Mouse (Mus musculus) thymus, adult 2 months (tissue): Measurements from ENCODE around the gene Cavin4. TPM values are rescaled to one million over a fixed set of nuclear protein-coding genes. Genes with fewer than 3 reads are reported as not detected.

Source experiments
- DNase-seq: peaks from one replicate; pipeline ENCODE4 v3.0.0; 2021
- H3K27ac ChIP-seq: fragments of 200-500 bp; 2 replicates; pipeline ENCODE4 v1.5.1; 2012; ENCODE audit warnings: low read length, control low read depth; ENCODE audit not compliant: control insufficient read depth, insufficient read depth
- H3K27me3 ChIP-seq: fragments of 200-500 bp; 2 replicates; pipeline ENCODE4 v1.6.1; 2012; ENCODE audit warnings: mild to moderate bottlenecking, low read length, moderate library complexity, mixed read lengths; ENCODE audit not compliant: control insufficient read depth, insufficient read depth
- H3K36me3 ChIP-seq: fragments of 200-500 bp; 2 replicates; pipeline ENCODE4 v1.6.1; 2012; ENCODE audit warnings: mild to moderate bottlenecking, low read length, moderate library complexity; ENCODE audit not compliant: control insufficient read depth, insufficient read depth
- H3K4me1 ChIP-seq: fragments of 200-500 bp; replicated peaks from 2 replicates; pipeline ENCODE4 v1.6.1; 2012; ENCODE audit warnings: low read length; ENCODE audit not compliant: control insufficient read depth, insufficient read depth
- H3K4me3 ChIP-seq: fragments of 200-500 bp; 2 replicates; pipeline ENCODE4 v1.5.1; 2012; ENCODE audit warnings: mild to moderate bottlenecking, low read length, control low read depth, moderate library complexity; ENCODE audit not compliant: control insufficient read depth, insufficient read depth
- CTCF ChIP-seq: fragments of 200-500 bp; IDR thresholded peaks from 2 replicates; pipeline ENCODE4 v1.5.1; 2012; ENCODE audit warnings: mild to moderate bottlenecking, control low read depth, low read length, moderate library complexity, borderline replicate concordance; ENCODE audit not compliant: control insufficient read depth, poor library complexity, insufficient read depth; ENCODE audit errors: extremely low read depth
- POLR2A ChIP-seq: fragments of 200-500 bp; IDR thresholded peaks from 2 replicates; pipeline ENCODE4 v1.6.1; 2012; ENCODE audit warnings: mild to moderate bottlenecking, low read length, control low read depth, moderate library complexity; ENCODE audit not compliant: control insufficient read depth, poor library complexity, insufficient read depth; ENCODE audit errors: extremely low read depth
- WGBS: fragments of 180-500 bp; shearing (Covaris S2); methylation state at CpG from one replicate; pipeline ENCODE4 v1.1.7; 2018; 5-methylcytosine and 5-hydroxymethylcytosine counted together
- polyA plus RNA-seq: library from polyadenylated mRNA; depleted of rRNA; stranded (reverse); fragments of >200 nt; gene quantifications from 2 replicates; pipeline ENCODE4 v1.2.3, GENCODE M21; 2012

Cavin4 gene
- polyA plus RNA-seq, 1 experiment: 0.63 TPM

GRCm38 (mm10) chr4:48646143-48646542 is 17.2 kb upstream of the Cavin4 start:
- DNase-seq: no peak
- Histone ChIP-seq H3K27me3 (no peaks in the 10 kb centered on the region), H3K27ac (no peak overlapping the region), H3K36me3 (no peaks in the 10 kb centered on the region), H3K4me1 (no peaks in the 10 kb centered on the region), H3K4me3 (no peak overlapping the region)
- TF ChIP-seq POLR2A (no peak), CTCF (no peak)
- 97% methylated on average over 5 of the region's 5 CpGs for WGBS

- WGBS: 96% methylated on average over 10 of the region's 10 CpGs
These were observed 12.5 kb upstream of the Cavin4 start for GRCm38 (mm10) chr4:48650617-48651360.

GRCm38 (mm10) chr4:48654118-48654517 is 9.2 kb upstream of the Cavin4 start:
- no peak overlapping the region for H3K4me3 ChIP-seq
- 89% methylated on average over 4 of the region's 4 CpGs for WGBS
- DNase-seq: no peak
- H3K27ac ChIP-seq: no peak overlapping the region
- no peak for TF ChIP-seq CTCF
- no peaks in the 10 kb centered on the region for H3K4me1 ChIP-seq
- no peaks in the 10 kb centered on the region for H3K27me3 ChIP-seq
- no peaks in the 10 kb centered on the region for H3K36me3 ChIP-seq

More at GRCm38 (mm10) chr4:48650617-48651360, 12.5 kb upstream of the Cavin4 start:
- no peak overlapping the region for H3K27ac ChIP-seq
- no peaks in the 10 kb centered on the region for H3K36me3 ChIP-seq
- no peaks in the 10 kb centered on the region for H3K27me3 ChIP-seq
- no peak for DNase-seq
- no peaks in the 10 kb centered on the region for H3K4me1 ChIP-seq
- H3K4me3 ChIP-seq: no peak overlapping the region
- TF ChIP-seq POLR2A (no peak), CTCF (no peak)

DNA sequence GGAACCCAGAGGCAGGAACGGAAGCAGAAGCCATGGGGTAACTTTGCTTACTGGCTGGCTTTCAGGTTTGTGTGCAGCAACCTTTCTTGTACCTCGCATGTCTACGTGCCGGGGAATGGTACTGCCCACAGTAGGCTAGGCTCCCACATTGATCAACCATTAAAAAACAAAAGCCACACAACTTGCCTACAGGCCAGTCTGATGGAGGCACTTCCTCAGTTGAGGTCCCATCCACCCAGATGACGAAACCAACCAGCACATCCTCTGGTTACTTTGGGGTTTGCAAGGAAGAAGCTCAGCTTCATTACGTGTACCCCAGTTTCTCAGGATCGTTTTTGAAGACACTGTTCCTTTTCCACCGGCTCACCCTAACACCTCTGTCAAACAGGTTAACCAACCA is 6.8 kb upstream of the Cavin4 start:
- H3K4me3 ChIP-seq: no peak overlapping the region
- 70% methylated on average over 8 of the region's 8 CpGs for WGBS
- DNase-seq: no peak
- no peaks in the 10 kb centered on the region for H3K36me3 ChIP-seq
- H3K27ac ChIP-seq: no peak overlapping the region
- H3K27me3 ChIP-seq: no peaks in the 10 kb centered on the region
- TF ChIP-seq CTCF (no peak), POLR2A (no peak)
- H3K4me1 ChIP-seq: no peaks in the 10 kb centered on the region

DNA sequence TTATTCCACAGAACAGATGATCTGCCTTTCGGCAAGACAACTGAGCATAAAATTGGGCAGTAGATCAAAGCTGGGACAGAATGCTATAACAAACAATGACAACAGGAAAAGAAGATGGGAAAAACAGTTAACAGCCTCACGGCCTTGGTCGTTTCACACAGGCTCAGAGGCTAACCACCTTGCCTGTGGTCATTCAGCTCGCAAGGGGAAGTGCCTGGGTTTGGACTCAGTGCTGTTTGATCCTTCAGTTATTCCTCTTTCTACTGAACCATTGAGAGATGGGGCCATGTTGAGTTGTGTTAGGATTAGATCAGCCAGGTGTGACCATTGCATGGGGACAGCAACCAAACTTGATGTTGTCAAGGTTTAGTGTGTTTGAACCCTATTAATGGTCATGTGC is 3.2 kb upstream of the Cavin4 start:
- TF ChIP-seq POLR2A (no peak), CTCF (no peak)
- H3K27me3 ChIP-seq: no peaks in the 10 kb centered on the region
- 30% methylated on average over 4 of the region's 4 CpGs for WGBS

DNA sequence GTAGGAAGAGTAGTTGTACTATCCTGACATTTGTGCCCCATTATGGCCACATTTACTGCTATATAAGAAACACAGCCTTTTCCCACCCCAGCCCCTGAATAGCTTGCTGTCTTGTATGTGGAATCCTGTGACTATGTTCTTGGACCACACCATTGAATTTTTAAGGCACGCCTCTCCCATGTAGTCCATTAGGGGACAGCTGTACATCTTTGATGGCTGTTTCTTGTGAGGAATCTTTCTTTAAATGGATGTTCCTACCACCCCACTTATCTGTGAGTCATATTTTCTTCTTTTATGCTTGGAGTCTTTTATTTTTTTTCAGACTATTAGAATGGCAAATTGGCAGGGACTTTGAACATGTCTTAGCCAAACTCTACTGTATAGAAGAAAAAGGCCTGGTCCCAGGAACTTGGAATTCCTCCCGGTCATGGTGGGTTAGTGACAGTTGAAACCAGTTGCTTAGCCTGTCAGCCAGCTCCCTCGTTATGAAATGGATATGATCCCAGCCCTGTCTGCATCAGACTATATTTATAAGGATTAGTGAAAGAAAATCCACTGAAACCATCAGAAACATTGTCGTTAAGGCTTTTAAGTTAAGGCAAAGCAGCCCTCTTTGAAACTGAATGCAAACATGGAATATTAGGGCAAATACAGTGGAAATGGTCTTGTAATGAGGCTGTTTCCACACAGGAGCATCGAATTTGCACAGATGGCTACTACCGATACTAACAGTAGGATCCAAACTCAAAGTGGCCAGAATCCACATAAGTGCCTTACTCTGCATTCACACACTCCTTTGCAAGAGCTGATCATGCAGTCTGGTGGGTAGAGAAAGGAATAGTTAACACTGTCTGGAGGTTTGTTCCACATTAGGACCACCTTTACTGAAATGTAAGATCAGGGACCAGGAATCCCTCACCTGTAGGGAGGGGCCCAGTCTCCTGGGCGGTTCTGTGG is 2.4 kb upstream of the Cavin4 start:
- H3K4me3 ChIP-seq: no peak overlapping the region
- no peak overlapping the region for H3K27ac ChIP-seq
- H3K36me3 ChIP-seq: no peaks in the 10 kb centered on the region
- no peak for TF ChIP-seq POLR2A
- TF ChIP-seq CTCF: no peak
- no peak for DNase-seq
- WGBS: 94% methylated on average over 7 of the region's 7 CpGs
- no peaks in the 10 kb centered on the region for H3K4me1 ChIP-seq
- no peaks in the 10 kb centered on the region for H3K27me3 ChIP-seq

More for the DNA sequence above, 3.2 kb upstream of the Cavin4 start:
- H3K4me3 ChIP-seq: no peak overlapping the region
- H3K27ac ChIP-seq: no peak overlapping the region
- no peak for DNase-seq
- no peaks in the 10 kb centered on the region for H3K4me1 ChIP-seq
- H3K36me3 ChIP-seq: no peaks in the 10 kb centered on the region
